Mouse (Mus musculus): ENCODE results near the gene Tom1.

DNA sequence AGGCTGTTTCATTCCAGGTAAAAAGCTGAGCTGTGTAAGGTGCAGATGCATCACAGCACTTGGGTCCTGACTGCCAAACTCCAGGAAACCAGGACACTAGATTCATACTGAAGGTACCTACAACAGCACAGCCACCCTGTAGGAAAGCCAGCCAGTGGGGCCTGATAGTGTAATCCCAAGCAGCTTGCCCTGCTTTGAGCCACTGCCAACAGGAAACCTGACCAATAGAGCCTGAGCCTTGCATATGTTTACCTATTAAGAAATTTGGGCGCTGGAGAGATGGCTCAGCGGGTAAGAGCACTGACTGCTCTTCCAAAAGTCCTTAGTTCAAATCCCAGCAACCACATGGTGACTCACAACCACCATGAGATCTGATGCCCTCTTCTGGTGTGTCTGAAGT, 8.7 kb downstream of the Tom1 start:
- no peak for TF ChIP-seq GATA1 (IDR thresholded peaks at IDR 0.05; ENCODE audit: low read length)
- TF ChIP-seq TAL1 (IDR thresholded peaks at IDR 0.05; ENCODE audit: low read length): no peak
